Mouse (Mus musculus) heart, adult 8-10 months (tissue): Measurements from ENCODE around the gene Prkcq. TPM values are rescaled to one million over a fixed set of nuclear protein-coding genes. Genes with fewer than 3 reads are reported as not detected.

Experiments used
- DNase-seq: peaks from one replicate; pipeline ENCODE4 v3.0.0; 2022; ENCODE audit warnings: low spot score
- total RNA-seq, 4 experiments: library from RNA; stranded (reverse); gene quantifications; 2 replicates each; pipeline ENCODE4 v1.2.4; 2022

Prkcq gene
- total RNA-seq = 1 to 10 TPM; 4.7 to 6.3 (median 5.7) TPM

DNA sequence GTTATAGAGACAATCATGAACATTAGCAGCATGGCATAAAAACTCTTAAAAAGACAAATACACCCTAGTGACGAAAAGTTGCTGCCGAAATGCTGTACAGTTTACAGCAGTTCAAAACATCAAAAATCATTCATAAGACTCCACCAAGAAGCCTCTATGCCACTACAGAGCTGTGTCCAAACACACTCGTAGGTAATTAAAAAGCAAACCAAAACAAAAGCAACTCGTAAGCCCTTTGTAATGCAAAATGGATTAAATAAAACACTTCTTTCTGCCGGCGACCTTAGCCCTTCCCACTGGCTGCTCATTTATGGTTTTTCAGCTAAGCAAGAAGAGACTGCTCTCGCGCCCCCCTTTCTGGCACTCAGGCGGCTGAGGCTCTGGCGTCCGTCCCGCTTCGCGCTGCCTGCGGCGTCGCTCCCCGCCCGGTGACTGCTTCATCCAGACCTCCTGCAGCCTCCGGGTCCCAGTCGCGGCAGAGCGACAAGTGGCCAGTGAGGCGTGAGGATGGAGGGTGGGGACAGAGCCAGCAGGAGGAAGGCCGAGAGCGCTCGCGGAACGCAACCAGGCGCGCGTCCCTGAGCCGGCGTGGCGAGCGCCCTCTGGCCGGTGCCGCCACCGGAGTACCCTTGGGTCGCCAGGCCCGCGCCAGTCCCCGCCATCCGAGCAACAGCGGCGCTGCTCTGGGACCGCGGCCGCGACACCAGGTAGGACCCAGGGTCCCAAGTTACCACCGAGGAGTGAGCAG lies at the start of gene Prkcq:
TSS of gene Prkcq (plus strand) at position 355 of the 748 bp plus-strand sequence.
- peak; percentile 33 for DNase-seq

DNA sequence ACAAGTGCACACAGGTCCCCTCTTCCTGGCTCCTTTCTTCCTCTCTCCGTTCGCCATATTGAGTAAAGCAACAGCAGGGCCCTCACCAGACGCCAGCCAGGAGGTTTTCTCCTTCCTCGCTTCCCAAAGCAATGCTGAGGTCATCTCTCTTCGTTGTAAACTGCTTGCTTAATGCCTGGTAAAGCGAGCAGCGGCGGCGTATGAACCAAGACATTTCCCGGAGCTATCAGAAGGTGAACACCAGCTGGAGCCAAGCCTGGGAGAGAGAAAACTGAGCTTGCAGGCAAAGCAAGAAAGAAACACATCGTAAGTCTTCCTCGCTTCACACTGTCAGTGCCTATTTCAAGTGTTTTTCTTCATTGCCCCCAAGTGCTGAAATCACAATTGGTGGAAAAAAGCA lies 41.0 kb upstream of the Prkcq start:
- no peak for DNase-seq

DNA sequence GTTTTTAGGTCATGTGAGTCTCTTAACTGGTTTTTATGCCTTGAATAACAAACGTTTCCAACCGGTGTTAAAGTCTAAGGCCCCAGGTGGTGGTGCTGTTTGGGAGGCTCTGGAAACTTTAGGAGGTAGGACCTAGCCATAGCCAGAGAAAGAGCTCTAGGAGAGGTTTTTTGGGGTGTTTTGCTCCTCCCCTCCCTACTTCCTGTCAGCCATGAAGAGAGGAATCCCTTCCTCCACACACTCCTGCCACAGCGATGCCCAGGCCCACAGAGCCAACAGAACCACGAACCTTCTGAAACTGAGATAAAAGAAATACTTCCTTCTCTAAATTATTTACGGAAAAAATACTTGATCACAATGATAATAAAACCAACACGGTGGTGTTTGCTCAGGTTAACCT lies 36.2 kb upstream of the Prkcq start:
- DNase-seq = no peak

DNA sequence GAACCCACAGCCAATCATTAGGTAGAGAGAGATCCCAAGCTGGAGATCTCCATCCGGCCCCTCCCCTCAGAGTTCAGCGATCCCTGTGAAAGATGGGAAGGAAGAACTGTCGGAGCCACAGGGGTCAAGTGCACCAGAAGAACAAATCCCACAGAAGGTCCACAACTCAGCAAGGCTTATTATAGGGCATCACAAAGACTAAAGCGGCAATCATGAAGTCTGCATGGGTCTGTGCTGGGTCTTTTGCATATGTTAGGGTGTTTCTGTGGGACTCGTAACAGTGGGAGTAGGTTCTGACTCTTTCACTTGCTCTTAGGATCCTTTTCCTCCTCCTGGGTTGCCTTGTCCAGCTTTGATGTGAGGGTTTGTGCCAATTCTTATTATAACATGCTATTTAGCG lies 33.8 kb upstream of the Prkcq start:
- no peak for DNase-seq

DNA sequence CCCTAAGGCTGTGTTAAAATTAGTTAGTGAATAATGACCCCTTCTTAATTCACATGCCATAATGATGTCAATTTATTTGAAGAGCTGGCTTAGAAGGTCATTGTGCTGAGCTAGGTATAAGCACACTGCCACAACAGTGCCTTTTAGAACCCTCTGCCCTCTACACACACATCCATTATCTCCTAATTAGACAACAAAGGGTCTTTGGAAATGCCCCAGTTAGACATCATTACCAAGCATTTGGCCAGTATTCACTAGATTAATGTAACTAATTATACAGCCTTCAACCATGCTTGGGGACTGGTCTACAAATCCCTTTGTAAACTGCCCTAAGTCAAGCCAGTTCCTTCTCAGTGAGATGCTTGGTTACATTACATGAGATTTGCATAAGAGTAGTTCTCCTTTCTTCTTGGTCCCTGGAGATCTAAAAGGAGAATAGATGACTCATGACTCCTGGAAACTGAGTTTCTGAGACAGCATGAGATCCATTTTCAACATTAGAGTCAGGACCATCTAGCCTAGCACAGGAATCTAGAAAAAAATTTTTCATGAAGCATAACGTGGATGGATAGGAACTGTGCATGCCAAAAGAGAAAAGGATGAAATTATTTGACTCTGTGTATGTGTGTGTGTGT lies 32.3 kb upstream of the Prkcq start:
- DNase-seq = no peak

DNA sequence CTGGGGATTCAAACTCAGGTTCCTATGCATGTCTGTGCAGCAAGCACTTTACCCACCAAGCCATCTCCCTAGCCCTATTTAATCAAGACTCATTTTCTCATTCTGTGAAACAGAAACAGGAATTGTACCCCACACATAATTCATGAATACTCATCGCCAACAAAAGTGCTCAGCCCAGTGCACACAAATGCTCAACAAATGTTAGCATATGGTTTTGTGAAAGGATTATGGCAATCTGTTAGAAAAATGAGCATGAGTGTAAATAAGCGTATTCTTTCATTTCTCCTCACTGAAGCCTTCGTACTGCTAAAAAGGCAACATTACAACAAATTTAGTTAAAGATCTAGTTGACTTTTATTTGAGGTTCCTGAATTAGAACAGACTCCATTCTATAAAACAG lies 31.5 kb upstream of the Prkcq start:
- DNase-seq = no peak

DNA sequence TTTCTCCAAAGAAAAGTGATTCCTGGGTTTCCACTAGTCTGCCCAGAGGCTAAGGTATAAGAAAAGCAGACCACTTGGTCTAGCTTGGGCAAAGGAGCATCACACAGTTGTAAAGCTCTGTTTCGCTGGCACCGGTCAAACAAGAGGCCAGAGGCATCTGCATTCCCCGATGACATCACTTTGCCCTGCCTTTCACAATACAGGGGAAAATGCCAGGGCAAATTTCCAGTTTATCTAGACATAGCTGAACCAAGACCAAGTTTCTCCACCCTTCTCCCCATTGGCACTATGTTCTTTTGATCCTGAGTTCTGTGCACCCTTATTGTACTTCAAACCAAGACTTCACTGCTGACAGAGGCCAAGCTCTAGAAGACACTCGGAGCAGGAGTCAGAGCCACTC lies 22.8 kb upstream of the Prkcq start:
- DNase-seq = no peak

DNA sequence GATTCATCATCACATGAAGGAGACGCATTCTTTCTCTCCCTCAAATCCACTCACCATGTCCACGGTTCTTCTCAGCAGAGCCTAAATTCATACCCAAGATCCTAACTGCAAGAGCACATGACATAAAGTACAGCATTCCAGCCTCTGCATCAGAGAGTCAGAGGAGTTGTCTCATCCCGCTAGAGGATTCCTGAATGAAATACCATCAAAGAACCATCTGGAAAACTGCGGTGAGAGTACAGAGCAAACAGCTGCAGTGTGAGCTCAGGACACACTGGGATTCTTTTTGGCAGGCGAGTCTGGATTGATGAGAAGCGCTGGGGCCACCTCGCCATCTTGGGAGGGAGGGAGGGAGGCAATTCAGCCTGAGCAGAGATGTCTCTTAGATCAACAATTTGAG lies 20.9 kb upstream of the Prkcq start:
- DNase-seq = no peak

DNA sequence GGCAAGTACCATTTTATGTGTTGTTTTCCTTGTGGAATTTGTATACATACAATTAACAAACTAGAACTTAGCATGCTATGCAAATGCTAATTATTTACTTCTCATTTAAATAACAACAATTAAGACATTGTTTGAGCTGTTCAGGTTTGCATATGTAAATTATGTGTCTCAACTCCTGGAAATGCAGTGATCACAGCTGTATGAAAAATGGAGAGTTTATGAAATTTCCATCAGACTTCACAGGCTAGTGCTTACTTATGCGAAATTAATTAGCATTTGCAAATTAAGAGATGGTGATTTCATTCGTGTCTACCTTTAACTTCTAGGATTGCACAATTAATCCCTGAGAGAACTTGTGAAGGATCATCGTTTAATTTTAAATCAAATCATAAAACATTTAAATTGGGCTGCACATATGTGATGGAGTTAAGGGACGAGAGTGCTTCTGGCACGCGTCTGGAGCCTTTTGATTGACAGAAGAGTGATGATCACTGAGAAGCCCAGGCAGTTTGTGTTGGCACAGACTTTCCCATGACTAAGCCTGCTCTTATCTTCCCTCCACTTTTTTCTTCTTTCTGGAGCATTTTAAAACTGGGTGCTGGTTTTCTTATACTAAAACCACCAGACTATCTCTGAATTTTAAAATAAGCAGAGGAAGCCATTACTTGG lies 20.1 kb upstream of the Prkcq start:
- no peak for DNase-seq

DNA sequence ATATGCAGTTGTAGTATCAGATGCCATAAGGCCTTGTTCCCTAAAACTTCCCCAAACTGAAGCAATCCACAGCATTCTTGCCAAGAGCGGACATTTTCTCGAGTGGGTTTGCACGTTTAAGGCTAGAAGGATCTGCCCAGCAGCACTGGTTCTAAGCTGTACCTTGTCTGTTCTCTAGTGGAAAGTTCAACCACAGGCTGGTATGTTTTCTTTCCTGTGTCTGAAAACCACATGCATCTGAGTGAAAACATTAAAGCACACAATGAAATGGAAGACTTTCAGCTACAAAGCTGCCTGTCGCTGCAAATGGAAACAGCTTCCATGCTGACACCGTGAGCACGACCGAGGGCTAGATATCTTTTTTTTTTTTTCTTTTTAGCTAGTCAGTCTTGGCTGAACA lies 12.3 kb upstream of the Prkcq start:
- no peak for DNase-seq

DNA sequence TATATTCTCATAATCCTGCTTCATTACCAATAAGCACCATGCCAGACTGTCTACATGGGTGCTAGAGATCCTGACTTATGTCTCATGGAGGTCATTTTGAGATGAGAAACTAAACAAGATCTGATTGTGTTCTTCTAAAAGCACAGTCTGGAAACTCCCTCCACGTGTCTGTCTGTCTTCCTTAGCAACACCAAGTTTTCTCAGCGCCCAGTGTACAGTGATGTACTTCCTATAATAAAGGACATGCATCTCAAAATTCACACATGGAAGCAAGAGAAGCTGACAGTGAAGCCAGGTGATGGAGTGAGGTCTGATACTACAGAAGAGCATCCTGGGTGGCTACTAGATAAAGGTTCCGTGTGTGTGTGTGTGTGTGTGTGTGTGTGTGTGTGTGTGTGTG lies 11.2 kb upstream of the Prkcq start:
- no peak for DNase-seq

DNA sequence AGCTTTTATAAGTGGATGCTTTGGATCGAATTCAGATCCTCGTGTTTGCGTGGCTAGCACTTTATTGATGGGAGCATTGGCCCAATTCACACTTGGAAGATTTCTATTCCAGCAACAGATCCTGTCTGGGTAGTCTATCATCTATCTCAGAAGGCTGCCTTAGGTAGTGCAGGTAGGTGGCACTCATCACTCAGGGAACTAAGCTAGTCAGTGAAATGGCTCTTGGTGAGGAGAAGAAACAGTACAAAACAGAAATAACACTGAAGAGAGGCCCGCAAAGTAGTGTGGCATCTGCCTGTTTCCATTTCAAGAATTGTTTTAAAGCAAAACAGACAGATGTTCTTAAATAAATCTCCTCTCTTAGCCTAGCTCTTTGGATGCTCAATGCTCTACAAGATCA lies 10.6 kb upstream of the Prkcq start:
- DNase-seq = no peak

DNA sequence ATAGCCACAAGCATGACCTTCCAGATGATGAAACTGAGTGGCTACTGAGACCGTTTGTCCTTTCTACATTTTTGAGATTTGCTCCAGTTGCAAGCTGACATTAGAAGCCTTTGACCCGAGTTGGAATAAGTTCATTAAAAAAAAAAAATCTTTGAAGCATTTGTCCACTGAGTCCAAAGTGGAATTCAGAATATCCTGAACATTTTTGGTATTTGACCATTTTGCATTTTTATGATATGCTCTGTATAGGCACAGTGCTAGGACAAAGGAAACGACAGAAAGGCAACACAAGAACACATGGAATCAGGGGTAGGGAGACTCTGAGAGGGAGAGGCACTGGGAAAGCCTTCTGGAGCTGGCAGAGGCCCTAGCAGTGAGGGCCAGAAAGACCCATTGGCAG lies 9.2 kb upstream of the Prkcq start:
- no peak for DNase-seq

DNA sequence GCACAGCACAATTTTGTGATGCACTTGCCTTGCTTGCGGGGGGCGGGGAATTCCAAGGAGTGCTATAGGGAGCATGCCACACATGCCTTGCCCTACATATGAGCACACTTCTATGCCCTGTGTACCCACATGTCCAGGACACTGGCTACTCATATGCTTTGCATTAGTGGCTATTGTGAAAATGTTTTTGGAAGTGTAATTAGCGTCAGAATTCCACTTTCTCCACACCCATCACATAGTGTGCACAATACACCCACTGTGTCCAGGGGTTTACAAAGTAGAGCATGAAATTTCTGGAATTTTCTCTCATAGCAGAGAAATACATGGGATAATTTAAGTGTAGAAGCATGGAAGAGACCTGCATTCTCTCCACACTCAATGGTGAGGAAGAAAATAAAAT lies 7.7 kb upstream of the Prkcq start:
- no peak for DNase-seq

DNA sequence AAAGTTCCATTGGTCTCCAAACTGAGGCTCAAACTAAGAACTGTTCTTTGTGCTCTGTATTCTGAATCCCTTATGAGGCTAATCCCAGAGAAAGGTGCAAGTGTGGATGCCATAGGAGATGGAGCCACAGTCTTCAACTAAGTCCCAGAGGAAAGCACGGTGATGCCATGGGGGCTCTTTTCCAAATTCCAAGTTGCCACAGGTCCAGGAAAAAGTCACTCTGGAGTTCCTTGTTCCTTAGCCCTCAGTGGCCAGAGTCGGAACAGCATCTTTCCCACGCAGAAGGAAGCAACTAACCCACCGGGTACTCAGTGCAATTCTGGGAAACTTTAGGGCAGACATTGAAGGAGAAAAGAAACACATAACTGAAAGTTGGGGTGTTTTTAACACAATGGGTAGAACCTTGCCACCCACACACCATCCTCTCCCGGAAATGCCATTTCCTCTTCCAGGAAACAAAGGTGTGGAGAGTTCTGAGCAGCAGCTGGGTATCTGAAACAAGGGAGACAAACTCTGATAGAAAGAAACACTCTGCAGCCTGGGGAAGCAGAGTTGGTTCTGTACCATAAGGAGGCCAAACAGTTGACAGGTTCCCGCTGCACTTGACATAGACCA lies 2.1 kb upstream of the Prkcq start:
- DNase-seq = no peak

DNA sequence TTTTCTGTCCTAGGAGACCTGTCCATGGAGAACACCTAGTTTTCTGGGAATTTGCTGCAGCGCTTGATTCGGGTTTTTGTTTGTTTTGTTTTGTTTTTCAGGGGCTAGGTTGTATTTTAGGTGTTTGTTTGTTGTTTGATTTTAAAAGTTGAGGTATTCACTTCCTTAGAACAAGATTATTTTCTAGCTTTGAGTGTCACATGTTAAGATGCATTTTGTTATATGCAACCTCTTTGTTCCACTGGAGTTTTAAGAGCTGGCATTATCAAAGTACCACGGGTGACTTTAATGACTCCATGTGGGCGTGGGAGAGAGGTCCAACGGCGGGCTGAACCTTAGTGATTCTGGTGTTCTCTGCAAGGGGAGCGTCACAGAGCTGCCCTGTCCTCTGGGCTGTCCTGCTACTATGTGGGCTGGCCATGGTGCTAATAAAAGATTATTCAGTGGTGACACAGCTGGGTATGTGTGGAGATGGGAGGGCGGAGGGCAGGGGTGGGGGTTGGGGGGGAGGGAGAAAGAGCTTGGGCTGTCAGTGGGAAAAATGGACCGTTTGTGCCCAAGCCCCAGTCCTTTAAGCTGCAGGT lies 1.0 kb downstream of the Prkcq start:
- DNase-seq = no peak

DNA sequence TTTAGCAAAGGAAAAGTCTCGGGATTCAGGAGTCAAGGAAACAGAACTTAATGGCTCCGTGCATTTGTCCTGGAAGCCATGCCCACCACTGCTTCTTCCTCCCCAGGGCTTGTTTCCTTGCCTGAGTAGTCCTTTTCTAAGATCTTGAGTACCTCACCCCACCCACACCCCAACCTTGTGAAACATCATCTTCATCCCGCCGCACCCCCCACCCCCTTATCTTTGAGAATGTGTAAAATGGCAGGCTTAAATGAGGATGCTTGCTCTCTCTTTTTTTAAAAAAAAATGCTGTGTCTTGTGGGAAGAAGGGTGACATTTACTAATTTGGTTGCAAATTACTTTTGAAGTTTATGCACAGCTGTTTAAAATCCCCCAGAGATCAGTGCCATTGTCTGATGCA lies 1.6 kb downstream of the Prkcq start:
- DNase-seq = no peak

DNA sequence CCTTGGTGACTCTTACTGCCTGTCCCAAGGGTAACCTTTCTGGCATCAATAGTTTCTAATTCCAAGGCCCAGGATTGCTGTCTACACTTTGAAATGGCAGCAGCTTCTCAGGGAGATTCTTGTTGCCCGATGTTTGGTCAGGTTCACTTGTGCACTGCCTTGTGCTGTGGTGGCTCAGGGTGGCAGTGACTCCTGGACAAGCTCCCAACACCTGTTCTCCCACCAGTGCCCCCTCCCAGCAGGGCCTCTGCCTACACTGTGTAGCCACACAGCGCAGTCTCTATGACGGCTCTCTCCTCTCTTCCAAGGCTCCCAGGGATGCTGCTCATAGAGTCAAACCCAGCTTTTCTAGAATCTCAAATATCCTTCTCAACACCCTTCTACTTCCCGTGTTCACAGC lies 2.2 kb downstream of the Prkcq start:
- DNase-seq = no peak

DNA sequence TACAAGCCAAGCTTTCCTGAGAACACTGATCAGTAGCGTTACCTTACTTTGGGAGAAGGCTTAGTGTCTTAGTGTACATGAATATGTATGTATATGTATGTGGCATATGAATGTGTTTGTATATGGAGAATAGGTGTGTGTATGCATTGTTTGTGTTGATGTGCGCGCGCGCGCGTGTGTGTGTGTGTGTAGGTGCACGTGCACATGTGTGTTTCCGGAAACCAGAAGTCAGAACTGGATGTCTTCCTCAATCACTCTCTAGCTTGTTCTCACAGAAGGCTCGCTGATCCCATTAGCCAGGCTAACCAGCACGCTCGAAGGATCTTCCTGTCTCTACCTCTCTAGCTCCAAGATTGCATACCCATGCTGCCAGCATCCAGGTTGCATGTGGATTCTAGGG lies 6.0 kb downstream of the Prkcq start:
- no peak for DNase-seq

DNA sequence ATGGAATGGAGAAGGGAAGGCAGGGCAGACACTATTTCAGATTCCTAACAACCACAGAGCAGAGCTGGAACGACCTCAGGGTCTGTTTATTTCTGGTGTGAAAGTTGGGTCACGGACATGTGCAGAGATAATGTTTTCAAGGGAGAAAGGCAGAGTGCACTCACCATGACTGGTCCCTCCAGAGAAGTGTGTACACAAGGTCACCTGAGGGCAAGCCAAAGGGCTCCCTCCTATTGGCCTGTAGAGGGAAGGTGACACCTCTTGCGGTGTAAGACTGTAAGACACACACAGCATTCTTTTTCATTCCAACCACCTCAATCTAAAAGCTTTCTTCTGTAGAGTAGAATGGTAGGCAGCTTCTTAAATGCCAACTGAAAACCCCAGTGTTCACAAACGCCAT lies 9.6 kb downstream of the Prkcq start:
- no peak for DNase-seq

DNA sequence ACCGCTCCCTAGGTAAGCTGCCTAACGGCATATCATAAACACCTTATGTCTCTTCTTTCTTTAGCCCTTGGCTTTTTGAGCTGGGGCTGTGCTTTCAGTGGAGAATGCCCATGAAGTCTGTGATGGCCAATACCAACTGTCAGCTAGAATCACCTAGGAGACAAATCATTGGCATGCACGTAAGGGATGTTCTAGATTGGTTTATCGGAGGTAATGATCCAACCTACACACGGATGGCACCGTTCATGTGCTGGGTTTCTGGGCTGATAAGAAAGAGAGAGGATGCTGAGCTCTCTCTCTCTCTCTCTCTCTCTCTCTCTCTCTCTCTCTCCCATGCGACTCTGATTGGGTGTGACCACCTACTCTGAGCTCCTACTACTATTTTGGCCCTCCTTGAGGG lies 10.2 kb downstream of the Prkcq start:
- no peak for DNase-seq

DNA sequence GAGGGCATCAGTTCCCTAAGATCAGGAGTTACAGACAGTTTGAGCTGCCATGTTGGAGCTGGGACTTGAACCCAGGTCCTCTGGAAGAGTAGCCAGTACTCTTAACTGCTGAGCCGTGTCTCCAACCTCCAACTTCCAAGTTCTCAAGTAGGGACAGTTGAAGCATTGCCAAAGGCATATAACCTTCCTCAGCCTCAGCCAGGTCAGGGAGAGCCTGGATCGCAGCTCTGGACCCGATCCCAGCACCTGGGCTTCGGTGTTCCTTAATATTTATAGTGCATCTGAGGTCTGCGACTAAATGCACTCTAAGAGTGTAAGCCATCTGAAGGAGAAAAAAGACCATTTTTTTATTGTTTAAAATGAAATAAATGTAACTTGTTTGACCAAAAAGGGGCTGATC lies 12.1 kb downstream of the Prkcq start:
- DNase-seq = no peak
